9 mouse cellular contexts compared by ENCODE assay signal in genomic region chr4:84456198-84456852, GRCm38 (mm10).
DNase-seq lines count a peak whose midpoint lies in the region; ATAC-seq and TF ChIP-seq lines count a peak whose summit lies in the region.
"Had no signal": no experiment of that assay in that cellular context is flagged by ENCODE, and none has a peak within 500 bp of the region (broad histone marks: within the 10 kb centered on the region; RNA-seq: fewer than 3 reads in every experiment).

No protein-coding gene starts in this region.

- no peaks in the 10 kb centered on the region for H3K9me3 ChIP-seq in midbrain, embryonic 16.5 days (replicated peaks; ENCODE audit: control insufficient read depth, low read length, poor library complexity, severe bottlenecking)
- H3K9me3 ChIP-seq in midbrain, embryonic 10.5 days (replicated peaks), result no peaks in the 10 kb centered on the region
- H3K9me3 ChIP-seq in kidney, postnatal 0 days (replicated peaks; ENCODE audit: low read length), result no peaks in the 10 kb centered on the region

- ATAC-seq in midbrain, embryonic 16.5 days, result peak; percentile 32; the same call in 1 of the 2 replicates
- no peak; the same call in 1 of the 2 replicates for ATAC-seq in kidney, postnatal 0 days (replicated peaks; ENCODE audit: low FRiP score, low read depth)
- ATAC-seq: lung, postnatal 0 days had no signal

- peak; percentile 16 to 20 for DNase-seq in cerebellum, adult 2 months
- no peak for DNase-seq in cerebellum, adult 18-20 months
- DNase-seq in midbrain, embryonic 10.5 days (ENCODE audit: low spot score), result no peak
- peak; percentile 26 for DNase-seq in kidney, postnatal 0 days (ENCODE audit: low spot score)
- DNase-seq in retina, postnatal 1 day, result peak; percentile 60
- DNase-seq in spleen, adult 18-20 months, result no peak
- DNase-seq in gastrocnemius, postnatal 14 days, result no peak

- no peak for TF ChIP-seq POLR2A in cerebellum, adult 2 months (IDR thresholded peaks at IDR 0.05; ENCODE audit: borderline replicate concordance, insufficient read depth, low read length)

- H3K4me2 ChIP-seq in midbrain, embryonic 16.5 days (ENCODE audit: low read length), result peak overlapping the region; percentile 20
- no peak overlapping the region for H3K4me2 ChIP-seq in kidney, postnatal 0 days (ENCODE audit: low read length)

- no peaks in the 10 kb centered on the region for H3K27me3 ChIP-seq in cerebellum, adult 2 months (ENCODE audit: control insufficient read depth, insufficient read depth, low read length)
- H3K27me3 ChIP-seq in midbrain, embryonic 16.5 days (ENCODE audit: control insufficient read depth, insufficient read depth, low read depth, low read length), result no peaks in the 10 kb centered on the region
- H3K27me3 ChIP-seq in midbrain, embryonic 10.5 days (ENCODE audit: low read depth, poor library complexity, severe bottlenecking), result no peaks in the 10 kb centered on the region
- no peaks in the 10 kb centered on the region for H3K27me3 ChIP-seq in kidney, postnatal 0 days (ENCODE audit: insufficient read depth, low read length)

- no peak overlapping the region for H3K27ac ChIP-seq in cerebellum, adult 2 months (ENCODE audit: insufficient read depth, low read length)
- no peak overlapping the region for H3K27ac ChIP-seq in midbrain, embryonic 16.5 days (ENCODE audit: low read length)
- no peak overlapping the region for H3K27ac ChIP-seq in midbrain, embryonic 10.5 days (replicated peaks)
- no peak overlapping the region for H3K27ac ChIP-seq in kidney, postnatal 0 days

- no peak for TF ChIP-seq CTCF in cerebellum, adult 2 months (IDR thresholded peaks at IDR 0.05; ENCODE audit: borderline replicate concordance, insufficient read depth, low read depth, low read length)
- no peak for TF ChIP-seq CTCF in kidney, postnatal 0 days (IDR thresholded peaks at IDR 0.05; ENCODE audit: low read depth)

- H3K4me1 ChIP-seq in cerebellum, adult 2 months (ENCODE audit: control insufficient read depth, insufficient read depth, low read length), result no peaks in the 10 kb centered on the region; the same call in 1 of the 2 replicates
- peaks cover 4% of the 10 kb centered on the region; the same call in 1 of the 2 replicates for H3K4me1 ChIP-seq in midbrain, embryonic 16.5 days (ENCODE audit: control insufficient read depth, insufficient read depth, low read length)
- H3K4me1 ChIP-seq in midbrain, embryonic 10.5 days, result peaks cover 10% of the 10 kb centered on the region; the same call in 1 of the 2 replicates
- no peaks in the 10 kb centered on the region; the same call in 1 of the 2 replicates for H3K4me1 ChIP-seq in kidney, postnatal 0 days (replicated peaks; ENCODE audit: insufficient read depth, low read length)

- no peaks in the 10 kb centered on the region for H3K36me3 ChIP-seq in midbrain, embryonic 16.5 days (ENCODE audit: control insufficient read depth, insufficient read depth, low read length)
- H3K36me3 ChIP-seq in midbrain, embryonic 10.5 days, result no peaks in the 10 kb centered on the region
- H3K36me3 ChIP-seq in kidney, postnatal 0 days (ENCODE audit: insufficient read depth, low read length), result no peaks in the 10 kb centered on the region

- 29% methylated on average over 16 of the region's 16 CpGs for WGBS in cerebellum, adult 2 months
- 61% methylated on average over 16 of the region's 16 CpGs for WGBS in midbrain, embryonic 16.5 days
- WGBS in midbrain, embryonic 10.5 days, result 81% methylated on average over 16 of the region's 16 CpGs
- 47% methylated on average over 16 of the region's 16 CpGs for WGBS in kidney, postnatal 0 days

- H3K9ac ChIP-seq in midbrain, embryonic 16.5 days (ENCODE audit: low read depth, low read length), result no peak overlapping the region
- no peak overlapping the region for H3K9ac ChIP-seq in kidney, postnatal 0 days (ENCODE audit: low read depth, low read length)

- intact Hi-C loops in gastrocnemius, postnatal 14 days (cut with DNase I; ENCODE audit: low total_unique reads), result no loop called here

- peak overlapping the region; percentile 22 for H3K4me3 ChIP-seq in cerebellum, adult 2 months (replicated peaks; ENCODE audit: insufficient read depth, low read depth, low read length)
- no peak overlapping the region for H3K4me3 ChIP-seq in midbrain, embryonic 16.5 days (ENCODE audit: low read depth, low read length)
- no peak overlapping the region for H3K4me3 ChIP-seq in midbrain, embryonic 10.5 days
- H3K4me3 ChIP-seq in kidney, postnatal 0 days (replicated peaks; ENCODE audit: low read depth, low read length), result no peak overlapping the region

Comparison
In these comparisons a context has a peak if more than half of its experiments do, and no peak if none do; other contexts are left out.
1. DNase-seq: peak in cerebellum, adult 2 months (2 of 2), kidney, postnatal 0 days (single experiment) and retina, postnatal 1 day (single experiment); none in cerebellum, adult 18-20 months (0 of 2), midbrain, embryonic 10.5 days (single experiment), spleen, adult 18-20 months (0 of 2) and gastrocnemius, postnatal 14 days (single experiment).